In the genomic region with DNA sequence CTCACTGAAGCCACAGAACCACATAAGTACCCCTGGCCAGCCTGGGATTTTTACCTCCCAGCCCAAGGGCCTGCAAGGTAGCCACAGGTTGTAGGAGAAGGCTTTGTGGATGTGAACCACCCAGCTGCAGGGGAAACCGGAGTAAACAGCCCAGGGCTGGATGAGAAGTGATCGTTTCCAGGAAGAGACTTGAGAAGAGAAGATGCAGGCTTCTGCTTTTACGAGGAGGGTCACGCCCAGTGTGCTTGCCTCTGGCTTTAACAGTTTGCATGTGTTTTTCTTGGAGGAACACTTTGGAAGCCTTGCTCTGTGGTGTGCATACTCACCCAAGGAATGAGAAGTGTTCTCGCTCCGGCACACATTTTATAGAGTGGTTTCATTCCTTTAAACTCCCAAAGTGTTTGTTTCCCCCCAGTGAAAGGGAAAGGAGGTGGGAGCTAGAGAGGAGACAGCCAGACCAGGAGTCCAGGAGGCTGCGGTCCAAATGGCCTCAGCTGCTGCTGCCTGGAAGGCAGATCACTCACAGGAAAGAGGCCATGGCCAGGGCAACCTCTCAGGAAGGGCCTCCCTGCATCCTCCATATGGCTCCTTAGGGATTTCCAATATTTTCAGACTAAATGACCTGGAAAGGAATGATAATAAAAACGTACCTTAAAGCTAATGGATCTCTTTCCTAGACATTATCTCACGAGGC, we compare ENCODE assay signal across 10 mouse cellular contexts.
DNase-seq lines count a peak whose midpoint lies in the region; ATAC-seq lines count a peak whose summit lies in the region.
"Had no signal": no experiment of that assay in that cellular context is flagged by ENCODE, and none has a peak within 500 bp of the region (broad histone marks: within the 10 kb centered on the region; RNA-seq: fewer than 3 reads in every experiment).

No protein-coding gene starts in this region.

- DNase-seq in kidney, adult 8-10 months: no peak
- peak; percentile 8 for DNase-seq in embryo, embryonic 9.5 days (ENCODE audit: extremely low spot score)
- peak; percentile 51 for DNase-seq in heart, embryonic 10.5 days (ENCODE audit: low spot score)
- no peak for DNase-seq in cerebellum, adult 9-11 months
- no peak for DNase-seq in left cerebral cortex, postnatal 4 days

- peaks cover 15% of the 10 kb centered on the region for H3K4me1 ChIP-seq in kidney, embryonic 14.5 days (ENCODE audit: control insufficient read depth, insufficient read depth, low read length)
- no peaks in the 10 kb centered on the region for H3K4me1 ChIP-seq in heart, embryonic 10.5 days
- peaks cover 26% of the 10 kb centered on the region for H3K4me1 ChIP-seq in limb, embryonic 15.5 days
- no peaks in the 10 kb centered on the region for H3K4me1 ChIP-seq in midbrain, embryonic 16.5 days (ENCODE audit: control insufficient read depth, insufficient read depth, low read length)
- H3K4me1 ChIP-seq: hindbrain, embryonic 15.5 days had no signal

- peak; percentile 58; the same call in 1 of the 2 replicates for ATAC-seq in kidney, embryonic 14.5 days (ENCODE audit: low FRiP score, low TSS enrichment)
- ATAC-seq in limb, embryonic 15.5 days (ENCODE audit: insufficient number of reproducible peaks, low FRiP score, low TSS enrichment, low read depth): peak; percentile 92
- ATAC-seq in midbrain, embryonic 16.5 days: no peak

- H3K27me3 ChIP-seq in kidney, embryonic 14.5 days (ENCODE audit: control insufficient read depth, insufficient read depth, low read length): no peaks in the 10 kb centered on the region
- no peaks in the 10 kb centered on the region; the same call in 1 of the 2 replicates for H3K27me3 ChIP-seq in heart, embryonic 10.5 days (ENCODE audit: insufficient read depth, poor library complexity, severe bottlenecking)
- no peaks in the 10 kb centered on the region for H3K27me3 ChIP-seq in limb, embryonic 15.5 days
- no peaks in the 10 kb centered on the region for H3K27me3 ChIP-seq in midbrain, embryonic 16.5 days (ENCODE audit: control insufficient read depth, insufficient read depth, low read depth, low read length)
- H3K27me3 ChIP-seq: hindbrain, embryonic 15.5 days had no signal

- H3K4me2 ChIP-seq in kidney, embryonic 14.5 days (replicated peaks; ENCODE audit: low read depth, low read length): no peak overlapping the region
- peak overlapping the region; percentile 12; the same call in 1 of the 2 replicates for H3K4me2 ChIP-seq in limb, embryonic 15.5 days
- H3K4me2 ChIP-seq in midbrain, embryonic 16.5 days (ENCODE audit: low read length): no peak overlapping the region
- H3K4me2 ChIP-seq: hindbrain, embryonic 15.5 days had no signal

- H3K9ac ChIP-seq in kidney, embryonic 14.5 days (ENCODE audit: low read depth, low read length): no peak overlapping the region
- H3K9ac ChIP-seq in limb, embryonic 15.5 days: no peak overlapping the region
- H3K9ac ChIP-seq in midbrain, embryonic 16.5 days (ENCODE audit: low read depth, low read length): no peak overlapping the region
- H3K9ac ChIP-seq: hindbrain, embryonic 15.5 days had no signal

- H3K36me3 ChIP-seq in kidney, embryonic 14.5 days (ENCODE audit: control insufficient read depth, insufficient read depth, low read length): no peaks in the 10 kb centered on the region
- no peaks in the 10 kb centered on the region for H3K36me3 ChIP-seq in heart, embryonic 10.5 days
- H3K36me3 ChIP-seq in limb, embryonic 15.5 days: no peaks in the 10 kb centered on the region
- H3K36me3 ChIP-seq in midbrain, embryonic 16.5 days (ENCODE audit: control insufficient read depth, insufficient read depth, low read length): no peaks in the 10 kb centered on the region
- H3K36me3 ChIP-seq: hindbrain, embryonic 15.5 days had no signal

- intact Hi-C loops in left cerebral cortex, postnatal 4 days (cut with DNase I): no loop called here

- no peaks in the 10 kb centered on the region for H3K9me3 ChIP-seq in kidney, embryonic 14.5 days (ENCODE audit: control insufficient read depth, low read length)
- H3K9me3 ChIP-seq in heart, embryonic 10.5 days: no peaks in the 10 kb centered on the region
- no peaks in the 10 kb centered on the region for H3K9me3 ChIP-seq in limb, embryonic 15.5 days
- no peaks in the 10 kb centered on the region for H3K9me3 ChIP-seq in midbrain, embryonic 16.5 days (replicated peaks; ENCODE audit: control insufficient read depth, low read length, poor library complexity, severe bottlenecking)
- H3K9me3 ChIP-seq: hindbrain, embryonic 15.5 days had no signal

- 0 out of 2 replicates have a peak overlapping the region, but pooled peaks have one; percentile 32 for H3K27ac ChIP-seq in kidney, embryonic 14.5 days (ENCODE audit: low read depth, low read length)
- H3K27ac ChIP-seq in heart, embryonic 10.5 days: no peak overlapping the region
- H3K27ac ChIP-seq in limb, embryonic 15.5 days: peak overlapping the region; percentile 83
- H3K27ac ChIP-seq in midbrain, embryonic 16.5 days (ENCODE audit: low read length): no peak overlapping the region
- H3K27ac ChIP-seq: hindbrain, embryonic 15.5 days had no signal

- H3K4me3 ChIP-seq in kidney, embryonic 14.5 days (ENCODE audit: low read length): no peak overlapping the region
- H3K4me3 ChIP-seq in heart, embryonic 10.5 days: no peak overlapping the region
- no peak overlapping the region for H3K4me3 ChIP-seq in limb, embryonic 15.5 days
- no peak overlapping the region for H3K4me3 ChIP-seq in midbrain, embryonic 16.5 days (ENCODE audit: low read depth, low read length)
- H3K4me3 ChIP-seq: erythroblast, embryonic 14.5 days; hindbrain, embryonic 15.5 days had no signal

- WGBS in kidney, embryonic 14.5 days: 6% methylated on average over 9 of the region's 9 CpGs
- WGBS in heart, embryonic 10.5 days: 61% methylated on average over 9 of the region's 9 CpGs
- 11% methylated on average over 9 of the region's 9 CpGs for WGBS in limb, embryonic 15.5 days
- WGBS in midbrain, embryonic 16.5 days: 82% methylated on average over 9 of the region's 9 CpGs

Comparison
In these comparisons a context has a peak if more than half of its experiments do, and no peak if none do; other contexts are left out.
1. H3K27ac ChIP-seq: peak in kidney, embryonic 14.5 days (single experiment) and limb, embryonic 15.5 days (single experiment); none in heart, embryonic 10.5 days (single experiment) and midbrain, embryonic 16.5 days (single experiment).
2. DNase-seq: peak in embryo, embryonic 9.5 days (single experiment) and heart, embryonic 10.5 days (single experiment); none in kidney, adult 8-10 months (0 of 2), cerebellum, adult 9-11 months (single experiment) and left cerebral cortex, postnatal 4 days (single experiment).